Mouse (Mus musculus): Measurements from ENCODE around the gene Zfp664. TPM values are rescaled to one million over a fixed set of nuclear protein-coding genes. Genes with fewer than 3 reads are reported as not detected.
A peak's percentile ranks its signal among the peaks of the same experiment; 100 is the strongest.

The Zfp664 gene
- polyA plus RNA-seq, 1 experiment from 2014 or later, result 59.0 TPM

DNA sequence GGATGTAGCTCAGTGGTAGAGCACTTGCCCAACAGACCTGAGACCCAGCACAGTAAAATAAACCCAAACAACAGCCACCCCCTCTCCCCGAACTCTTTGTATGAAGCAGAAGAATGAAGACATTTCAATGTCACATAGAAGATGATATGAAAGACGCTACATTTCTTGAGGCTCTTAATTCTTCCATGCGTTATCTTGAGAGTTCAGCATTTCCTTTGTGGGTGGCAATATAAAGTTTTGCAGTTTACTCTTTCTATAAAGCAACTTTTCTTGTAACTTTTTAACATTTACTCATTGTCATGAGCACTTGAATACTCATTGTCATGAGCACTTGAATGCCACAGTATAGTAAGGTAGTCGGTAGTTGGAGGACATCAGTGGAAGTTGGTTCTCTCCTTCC, 8.3 kb upstream of the Zfp664 start:
- Histone ChIP-seq H3K27ac (replicated peaks; ENCODE audit: low read depth, low read length) (no peak overlapping the region), H3K9ac (ENCODE audit: low read depth, low read length) (no peak overlapping the region), H3K9me3 (ENCODE audit: control insufficient read depth, low read length) (no peaks in the 10 kb centered on the region), H3K4me1 (ENCODE audit: control insufficient read depth, insufficient read depth, low read length) (no peaks in the 10 kb centered on the region), H3K4me2 (ENCODE audit: low read depth, low read length) (no peak overlapping the region), H3K36me3 (ENCODE audit: control insufficient read depth, insufficient read depth, low read length) (no peaks in the 10 kb centered on the region), H3K4me3 (ENCODE audit: low read depth, low read length) (no peak overlapping the region), H3K27me3 (replicated peaks; ENCODE audit: control insufficient read depth, insufficient read depth, low read length) (no peaks in the 10 kb centered on the region)
- 89% methylated on average over 4 of the region's 4 CpGs for WGBS
- ATAC-seq (ENCODE audit: low read depth) (no peak), DNase-seq (ENCODE audit: low spot score) (no peak)

DNA sequence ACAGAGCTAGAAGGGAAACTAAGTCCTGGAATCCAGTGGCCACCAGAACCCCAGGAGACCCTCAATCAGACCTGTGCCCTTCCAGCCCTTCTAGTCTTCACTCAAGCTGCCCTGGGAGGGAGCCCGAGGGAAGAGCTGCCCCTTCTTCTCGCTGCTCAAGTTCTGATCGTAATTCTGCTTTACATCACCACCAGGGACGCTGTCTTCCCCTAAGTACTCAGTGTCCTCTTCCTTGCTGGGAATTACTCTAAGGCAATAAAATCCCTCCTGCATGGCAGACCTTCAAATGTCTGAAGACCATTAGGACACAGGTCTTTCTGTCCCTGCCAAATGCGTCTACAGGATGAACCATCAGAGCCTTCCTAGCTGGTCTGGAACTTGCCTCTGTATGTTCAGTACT, 2.5 kb upstream of the Zfp664 start:
- H3K9me3 ChIP-seq (ENCODE audit: control insufficient read depth, low read length), result no peaks in the 10 kb centered on the region
- ATAC-seq (ENCODE audit: low read depth) (no peak), DNase-seq (ENCODE audit: low spot score) (peak; percentile 29)
- no peak overlapping the region for H3K4me2 ChIP-seq (ENCODE audit: low read depth, low read length)
- H3K27me3 ChIP-seq (replicated peaks; ENCODE audit: control insufficient read depth, insufficient read depth, low read length), result peaks cover 20% of the 10 kb centered on the region
- no peak overlapping the region for H3K27ac ChIP-seq (replicated peaks; ENCODE audit: low read depth, low read length)
- peaks cover 9% of the 10 kb centered on the region for H3K4me1 ChIP-seq (ENCODE audit: control insufficient read depth, insufficient read depth, low read length)
- H3K36me3 ChIP-seq (ENCODE audit: control insufficient read depth, insufficient read depth, low read length), result 0 out of 2 replicates have a peak, but pooled peaks cover 5% of the 10 kb centered on the region
- no peak overlapping the region for H3K4me3 ChIP-seq (ENCODE audit: low read depth, low read length)
- 15% methylated on average over 5 of the region's 5 CpGs for WGBS
- H3K9ac ChIP-seq (ENCODE audit: low read depth, low read length), result no peak overlapping the region

- H3K9me3 ChIP-seq (ENCODE audit: control insufficient read depth, low read length), result no peaks in the 10 kb centered on the region
- H3K27me3 ChIP-seq (replicated peaks; ENCODE audit: control insufficient read depth, insufficient read depth, low read length), result peaks cover 20% of the 10 kb centered on the region
- peak overlapping the region; percentile 96 for H3K4me2 ChIP-seq (ENCODE audit: low read depth, low read length)
- WGBS, result under 1% methylated on average over 19 of the region's 33 CpGs
- DNase-seq (ENCODE audit: low spot score) (no peak), ATAC-seq (ENCODE audit: low read depth) (no peak)
- H3K4me1 ChIP-seq (ENCODE audit: control insufficient read depth, insufficient read depth, low read length), result peaks cover 9% of the 10 kb centered on the region
- H3K9ac ChIP-seq (ENCODE audit: low read depth, low read length), result peak overlapping the region; percentile 68
- peak overlapping the region; percentile 96 for H3K4me3 ChIP-seq (ENCODE audit: low read depth, low read length)
- H3K36me3 ChIP-seq (ENCODE audit: control insufficient read depth, insufficient read depth, low read length), result peaks cover 14% of the 10 kb centered on the region; the same call in 1 of the 2 replicates
- peak overlapping the region; percentile 70 for H3K27ac ChIP-seq (replicated peaks; ENCODE audit: low read depth, low read length)
These were observed 1.0 kb upstream of the Zfp664 start for GRCm38 (mm10) chr5:124861463-124861862.

- no peaks in the 10 kb centered on the region for H3K9me3 ChIP-seq (ENCODE audit: control insufficient read depth, low read length)
- H3K36me3 ChIP-seq (ENCODE audit: control insufficient read depth, insufficient read depth, low read length), result peaks cover 14% of the 10 kb centered on the region; the same call in 1 of the 2 replicates
- peak; percentile 41 for ATAC-seq (ENCODE audit: low read depth)
- peaks cover 20% of the 10 kb centered on the region for H3K27me3 ChIP-seq (replicated peaks; ENCODE audit: control insufficient read depth, insufficient read depth, low read length)
- peak overlapping the region; percentile 85 for H3K4me2 ChIP-seq (ENCODE audit: low read depth, low read length)
- H3K4me1 ChIP-seq (ENCODE audit: control insufficient read depth, insufficient read depth, low read length), result peaks cover 9% of the 10 kb centered on the region
- peak; percentile 24 for DNase-seq (ENCODE audit: low spot score)
- WGBS, result under 1% methylated on average over 37 of the region's 88 CpGs
- peak overlapping the region; percentile 88 for H3K27ac ChIP-seq (replicated peaks; ENCODE audit: low read depth, low read length)
- H3K4me3 ChIP-seq (ENCODE audit: low read depth, low read length), result peak overlapping the region; percentile 96
- H3K9ac ChIP-seq (ENCODE audit: low read depth, low read length), result peak overlapping the region; percentile 89
These were observed 615 bp downstream of the Zfp664 start for GRCm38 (mm10) chr5:124862871-124863741.

DNA sequence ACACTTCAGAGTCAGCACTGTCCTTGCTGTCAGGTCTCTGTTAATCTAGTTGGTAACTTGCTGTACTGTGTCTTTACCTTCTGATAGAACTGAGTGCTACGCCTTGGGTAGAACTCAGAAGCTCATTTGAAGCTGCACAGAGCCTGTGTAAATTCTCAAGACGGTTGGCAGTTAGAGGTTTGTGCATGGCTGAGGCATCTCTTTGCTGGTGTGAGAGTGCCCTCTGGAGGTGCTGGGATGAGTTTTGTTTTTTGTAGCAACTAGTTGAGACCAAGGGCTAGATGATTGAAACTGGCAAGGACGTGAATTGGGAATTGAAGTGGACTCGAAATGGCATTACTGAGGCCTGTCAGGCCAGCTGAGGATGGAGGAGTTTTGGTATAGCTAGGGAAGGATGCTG, 6.5 kb downstream of the Zfp664 start:
- no peaks in the 10 kb centered on the region for H3K9me3 ChIP-seq (ENCODE audit: control insufficient read depth, low read length)
- DNase-seq (ENCODE audit: low spot score) (peak; percentile 78), ATAC-seq (ENCODE audit: low read depth) (no peak)
- H3K36me3 ChIP-seq (ENCODE audit: control insufficient read depth, insufficient read depth, low read length), result peaks cover 20% of the 10 kb centered on the region; the same call in 1 of the 2 replicates
- H3K4me2 ChIP-seq (ENCODE audit: low read depth, low read length), result no peak overlapping the region
- H3K9ac ChIP-seq (ENCODE audit: low read depth, low read length), result no peak overlapping the region
- H3K27ac ChIP-seq (replicated peaks; ENCODE audit: low read depth, low read length), result no peak overlapping the region
- no peak overlapping the region for H3K4me3 ChIP-seq (ENCODE audit: low read depth, low read length)
- 48% methylated on average over 4 of the region's 4 CpGs for WGBS
- H3K27me3 ChIP-seq (replicated peaks; ENCODE audit: control insufficient read depth, insufficient read depth, low read length), result no peaks in the 10 kb centered on the region
- peaks cover 4% of the 10 kb centered on the region; the same call in 1 of the 2 replicates for H3K4me1 ChIP-seq (ENCODE audit: control insufficient read depth, insufficient read depth, low read length)

GRCm38 (mm10) chr5:124872033-124872432, 9.5 kb downstream of the Zfp664 start:
- Histone ChIP-seq H3K4me3 (ENCODE audit: low read depth, low read length) (no peak overlapping the region), H3K36me3 (ENCODE audit: control insufficient read depth, insufficient read depth, low read length) (peaks cover 14% of the 10 kb centered on the region; the same call in 1 of the 2 replicates), H3K9me3 (ENCODE audit: control insufficient read depth, low read length) (no peaks in the 10 kb centered on the region), H3K4me1 (ENCODE audit: control insufficient read depth, insufficient read depth, low read length) (no peaks in the 10 kb centered on the region), H3K4me2 (ENCODE audit: low read depth, low read length) (no peak overlapping the region), H3K9ac (ENCODE audit: low read depth, low read length) (no peak overlapping the region), H3K27me3 (replicated peaks; ENCODE audit: control insufficient read depth, insufficient read depth, low read length) (no peaks in the 10 kb centered on the region), H3K27ac (replicated peaks; ENCODE audit: low read depth, low read length) (no peak overlapping the region)
- WGBS, result 55% methylated on average over 2 of the region's 2 CpGs
- ATAC-seq (ENCODE audit: low read depth) (no peak), DNase-seq (ENCODE audit: low spot score) (no peak)

- Histone ChIP-seq H3K27me3 (replicated peaks; ENCODE audit: control insufficient read depth, insufficient read depth, low read length) (no peaks in the 10 kb centered on the region), H3K4me3 (ENCODE audit: low read depth, low read length) (no peak overlapping the region), H3K9me3 (ENCODE audit: control insufficient read depth, low read length) (no peaks in the 10 kb centered on the region), H3K4me2 (ENCODE audit: low read depth, low read length) (no peak overlapping the region), H3K36me3 (ENCODE audit: control insufficient read depth, insufficient read depth, low read length) (peaks cover 19% of the 10 kb centered on the region), H3K27ac (replicated peaks; ENCODE audit: low read depth, low read length) (no peak overlapping the region), H3K9ac (ENCODE audit: low read depth, low read length) (no peak overlapping the region), H3K4me1 (ENCODE audit: control insufficient read depth, insufficient read depth, low read length) (no peaks in the 10 kb centered on the region)
- no peak for ATAC-seq (ENCODE audit: low read depth)
- 86% methylated on average over 3 of the region's 3 CpGs for WGBS
- no peak for DNase-seq (ENCODE audit: low spot score)
These were observed 10.6 kb downstream of the Zfp664 start for GRCm38 (mm10) chr5:124873096-124873495.

DNA sequence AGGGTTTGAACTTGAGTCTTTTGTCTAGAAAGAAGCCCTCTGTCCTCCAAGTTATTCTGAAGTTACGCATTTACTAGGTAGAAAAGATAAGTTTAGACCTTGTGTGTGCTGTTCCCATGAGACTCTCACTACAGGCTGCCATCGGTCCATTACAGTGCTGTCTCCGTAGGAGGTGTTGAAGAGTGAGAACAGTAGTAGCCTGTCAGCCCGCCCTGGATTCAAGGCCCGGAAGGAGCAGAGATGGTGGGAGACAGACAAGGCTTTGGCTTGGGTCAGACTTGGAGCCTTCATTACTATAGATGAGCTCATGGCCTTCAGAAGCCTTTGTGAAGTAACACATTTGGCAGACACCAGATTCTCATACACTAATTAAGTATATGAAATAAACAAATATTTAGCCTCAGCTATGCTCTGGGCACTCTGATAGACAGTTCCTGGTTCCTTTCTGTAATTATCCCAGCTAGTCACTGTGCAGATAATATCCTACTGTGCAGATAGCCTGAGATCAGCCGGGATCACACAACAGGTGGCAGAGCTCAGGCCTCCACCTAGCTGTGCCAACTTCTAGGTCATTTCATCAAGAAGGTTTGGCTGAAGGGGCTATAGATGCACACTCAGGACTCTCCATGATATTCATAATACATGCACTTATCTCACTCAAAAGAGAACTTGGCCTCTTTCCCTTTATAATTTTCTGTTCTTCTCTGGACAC, 11.6 kb downstream of the Zfp664 start:
- no peak for ATAC-seq (ENCODE audit: low read depth)
- Histone ChIP-seq H3K27ac (replicated peaks; ENCODE audit: low read depth, low read length) (no peak overlapping the region), H3K4me1 (ENCODE audit: control insufficient read depth, insufficient read depth, low read length) (no peaks in the 10 kb centered on the region)

More for the DNA sequence above, 11.6 kb downstream of the Zfp664 start:
- Histone ChIP-seq H3K27me3 (replicated peaks; ENCODE audit: control insufficient read depth, insufficient read depth, low read length) (no peaks in the 10 kb centered on the region), H3K36me3 (ENCODE audit: control insufficient read depth, insufficient read depth, low read length) (peaks cover 20% of the 10 kb centered on the region), H3K4me2 (ENCODE audit: low read depth, low read length) (no peak overlapping the region), H3K9me3 (ENCODE audit: control insufficient read depth, low read length) (no peaks in the 10 kb centered on the region), H3K4me3 (ENCODE audit: low read depth, low read length) (no peak overlapping the region), H3K9ac (ENCODE audit: low read depth, low read length) (no peak overlapping the region)
- no peak for DNase-seq (ENCODE audit: low spot score)
- WGBS, result 94% methylated on average over 6 of the region's 6 CpGs

All from embryonic facial prominence, embryonic 14.5 days (tissue).